Mouse (Mus musculus): ENCODE data around the gene Myd88.
A peak's percentile ranks its signal among the peaks of the same experiment; 100 is the strongest.

Myd88 gene

DNA sequence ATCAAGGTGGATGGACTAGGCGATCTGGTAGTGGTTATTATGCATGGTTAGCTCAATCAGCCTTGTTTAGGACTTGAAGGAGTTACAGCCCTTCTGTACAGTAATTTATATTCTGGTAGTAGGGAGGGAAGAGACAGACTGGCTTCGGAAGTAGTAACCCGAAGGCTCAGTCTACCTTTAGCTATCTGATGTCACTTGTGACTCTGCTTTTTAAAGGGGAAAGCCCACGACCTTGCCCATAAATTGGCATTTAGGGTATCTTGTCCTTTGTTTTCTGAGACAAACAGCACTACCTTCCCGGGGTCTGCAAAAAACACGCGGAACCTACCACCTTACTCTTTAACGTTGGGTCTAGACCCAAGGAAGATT, 1.0 kb downstream of the Myd88 start:
- DNase-seq (ENCODE audit: low read depth, low spot score) = no peak

DNA sequence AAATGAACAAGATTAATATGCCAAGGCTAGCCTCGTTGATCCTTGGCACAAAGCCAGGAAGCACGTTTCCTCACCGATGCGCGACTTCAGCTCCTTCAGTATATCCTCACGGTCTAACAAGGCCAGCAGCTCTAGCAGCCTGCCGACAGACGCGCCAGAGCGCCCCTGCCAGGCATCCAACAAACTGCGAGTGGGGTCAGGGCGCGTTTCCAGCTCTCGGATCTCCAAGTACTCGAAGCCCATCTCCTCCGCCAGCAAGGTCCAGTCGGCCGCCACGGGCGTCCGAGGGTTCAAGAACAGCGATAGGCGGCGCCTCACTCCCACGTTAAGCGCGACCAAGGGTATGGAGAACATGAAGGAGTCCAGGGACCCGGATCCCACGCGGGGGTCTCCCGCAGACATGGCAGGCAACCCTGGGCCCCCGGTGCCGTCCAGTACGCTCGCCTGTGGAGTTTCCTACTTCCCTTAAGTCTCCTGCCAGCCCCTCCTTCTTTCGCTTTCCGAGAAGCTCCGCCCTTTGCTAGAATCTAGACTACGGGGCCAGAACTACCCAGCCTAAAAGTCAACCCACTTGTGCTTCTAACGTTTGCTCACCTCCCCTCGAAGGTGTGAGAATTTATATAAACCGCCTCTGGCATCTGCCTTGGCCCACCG, 1.5 kb downstream of the Myd88 start, which contains the start of gene Acaa1a:
Gene Acaa1a, plus strand, starts transcription at position 119 of the 654 bp plus-strand sequence.
- DNase-seq (ENCODE audit: low read depth, low spot score) = peak; percentile 63

DNA sequence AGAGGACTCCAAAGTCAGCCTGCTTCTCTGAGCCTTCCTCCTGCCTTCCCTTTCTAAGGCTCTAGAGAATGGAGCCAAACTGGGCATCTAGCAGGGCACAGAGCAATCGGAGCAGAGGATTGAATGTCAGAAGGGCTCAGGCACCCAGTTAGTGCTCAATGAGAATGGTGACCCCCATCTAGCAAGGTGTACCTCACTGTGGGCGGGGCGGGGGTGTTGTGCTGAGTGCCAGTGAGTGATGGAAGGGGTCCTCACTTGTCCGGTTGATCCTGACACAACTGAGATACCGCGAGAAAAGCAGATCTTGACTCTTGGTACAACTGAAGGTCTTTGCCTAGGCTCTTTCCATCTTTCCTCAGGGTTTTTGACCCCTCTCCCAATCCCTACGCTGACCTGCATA, 2.1 kb downstream of the Myd88 start:
- DNase-seq (ENCODE audit: low read depth, low spot score) = no peak

DNA sequence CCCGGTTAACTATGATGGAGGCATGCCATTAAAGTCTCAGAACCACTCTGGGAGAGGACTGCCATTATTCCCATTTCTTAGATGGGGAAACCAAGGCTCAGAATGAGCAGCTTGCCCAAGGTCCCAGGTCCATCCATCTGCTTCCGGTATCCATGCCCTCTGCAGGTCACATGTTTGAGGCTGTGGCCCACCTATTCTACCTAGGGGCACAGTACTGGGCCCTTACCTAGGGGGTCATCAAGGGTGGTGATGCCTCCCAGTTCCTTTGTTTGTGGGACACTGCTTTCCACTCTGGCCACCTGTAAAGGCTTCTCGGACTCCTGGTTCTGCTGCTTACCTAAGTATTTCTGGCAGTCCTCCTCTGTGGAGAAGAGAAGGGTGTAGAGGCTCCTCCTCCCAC, 2.9 kb downstream of the Myd88 start:
- no peak for DNase-seq (ENCODE audit: low read depth, low spot score)

GRCm38 (mm10) chr9:119337842-119338241, 3.4 kb downstream of the Myd88 start:
- DNase-seq (ENCODE audit: low read depth, low spot score) = no peak

DNA sequence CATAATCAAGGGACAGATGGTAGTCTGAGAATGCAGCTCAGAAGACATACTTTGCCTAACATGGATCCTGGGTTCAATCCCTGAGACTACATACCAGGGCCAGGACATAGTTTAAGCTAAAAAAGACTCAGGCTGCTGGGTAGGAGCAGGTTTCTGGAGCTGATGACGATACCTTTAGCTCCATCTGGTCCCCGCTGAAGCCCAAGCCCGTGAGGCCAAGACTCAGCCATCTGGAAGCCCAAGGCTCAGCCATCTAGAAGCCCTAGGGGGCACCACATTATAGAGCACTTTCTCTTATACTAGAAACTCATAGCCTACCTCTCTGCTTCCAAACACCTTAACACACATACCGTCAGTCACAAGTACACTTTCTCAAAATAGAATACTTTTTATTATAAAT, 5.6 kb downstream of the Myd88 start:
- peak; percentile 79 for DNase-seq (ENCODE audit: low read depth, low spot score)

GRCm38 (mm10) chr9:119334834-119335233, 6.4 kb downstream of the Myd88 start:
- DNase-seq (ENCODE audit: low read depth, low spot score) = peak; percentile 67

- DNase-seq (ENCODE audit: low read depth, low spot score) = peak; percentile 71
Measured at GRCm38 (mm10) chr9:119334324-119334723, 6.9 kb downstream of the Myd88 start.

DNA sequence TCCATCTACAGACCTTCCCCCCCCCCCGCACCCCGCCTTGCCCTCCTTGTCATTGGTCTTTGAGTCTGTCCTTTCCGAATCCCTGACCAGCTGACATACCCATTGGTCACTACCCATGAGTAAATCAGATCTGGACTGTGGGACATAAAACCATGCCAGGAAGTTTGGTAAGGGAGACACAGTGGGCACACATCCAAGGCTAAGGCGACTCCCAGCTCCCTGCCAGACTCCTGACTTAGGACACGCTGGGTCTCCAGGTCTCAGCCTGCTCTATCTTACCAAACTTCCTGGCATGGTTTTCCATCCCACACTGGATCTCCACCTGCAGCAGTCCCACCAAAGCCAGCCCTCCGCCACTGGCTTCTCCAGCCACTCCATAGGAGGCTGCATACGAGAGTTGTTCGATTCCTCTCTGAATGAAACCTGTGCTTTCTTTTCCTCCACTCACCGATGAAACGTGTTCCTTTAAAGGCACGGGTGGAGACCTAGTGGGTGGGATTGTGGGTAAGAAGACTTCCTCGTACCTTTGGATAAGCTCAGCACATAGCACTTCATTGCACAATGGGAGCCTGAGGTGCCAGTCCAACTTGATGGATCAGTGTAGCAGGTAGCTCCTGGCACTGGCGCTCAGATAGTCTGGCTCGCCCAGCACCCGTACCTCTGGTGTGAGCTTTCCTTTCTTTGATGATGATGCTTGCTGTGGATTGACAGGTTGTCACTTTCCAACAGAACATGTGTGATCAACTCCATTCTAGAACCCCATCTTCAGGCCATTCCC, 10.8 kb downstream of the Myd88 start:
- DNase-seq (ENCODE audit: low read depth, low spot score) = no peak

DNA sequence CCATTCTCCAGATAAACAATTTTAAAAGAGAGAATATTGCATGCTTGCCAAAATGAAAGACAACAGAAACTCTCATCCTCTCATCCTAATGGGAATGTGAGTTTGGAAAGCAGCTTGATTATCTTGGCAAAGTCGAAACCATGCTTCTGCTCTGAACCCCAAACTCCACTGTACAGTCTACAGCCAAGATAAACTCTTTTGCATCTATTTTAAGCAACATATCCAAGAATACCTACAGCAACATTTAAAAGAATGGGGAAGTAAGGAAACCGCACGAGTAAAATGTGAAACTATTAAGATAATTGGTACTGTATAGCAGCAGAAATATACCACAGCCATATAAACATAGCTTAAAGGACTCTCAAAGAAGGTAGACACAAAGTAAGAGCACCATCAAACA, 12.7 kb downstream of the Myd88 start:
- DNase-seq (ENCODE audit: low read depth, low spot score) = no peak

DNA sequence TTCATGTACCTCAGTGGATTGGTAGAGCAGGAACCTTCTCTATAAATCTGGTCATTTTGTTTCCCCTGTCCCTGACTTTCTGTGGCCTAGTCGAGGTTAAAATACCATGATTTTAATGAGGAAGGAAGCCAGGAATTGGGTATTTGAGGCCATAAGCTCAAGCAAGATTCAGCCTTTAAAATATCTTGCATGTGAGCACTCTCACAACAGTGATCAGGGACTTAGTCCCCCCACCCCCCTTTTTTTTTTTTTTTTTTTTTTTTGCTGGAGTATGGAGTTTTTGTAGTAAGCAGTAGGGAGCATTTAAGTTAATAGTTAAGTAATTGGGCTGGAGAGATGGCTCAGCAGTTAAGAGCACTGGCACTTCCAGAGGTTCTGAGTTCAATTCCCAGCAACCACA, 17.1 kb downstream of the Myd88 start:
- DNase-seq (ENCODE audit: low read depth, low spot score) = no peak

GRCm38 (mm10) chr9:119323260-119323645, 18.0 kb downstream of the Myd88 start:
- peak; percentile 38 for DNase-seq (ENCODE audit: low read depth, low spot score)

DNA sequence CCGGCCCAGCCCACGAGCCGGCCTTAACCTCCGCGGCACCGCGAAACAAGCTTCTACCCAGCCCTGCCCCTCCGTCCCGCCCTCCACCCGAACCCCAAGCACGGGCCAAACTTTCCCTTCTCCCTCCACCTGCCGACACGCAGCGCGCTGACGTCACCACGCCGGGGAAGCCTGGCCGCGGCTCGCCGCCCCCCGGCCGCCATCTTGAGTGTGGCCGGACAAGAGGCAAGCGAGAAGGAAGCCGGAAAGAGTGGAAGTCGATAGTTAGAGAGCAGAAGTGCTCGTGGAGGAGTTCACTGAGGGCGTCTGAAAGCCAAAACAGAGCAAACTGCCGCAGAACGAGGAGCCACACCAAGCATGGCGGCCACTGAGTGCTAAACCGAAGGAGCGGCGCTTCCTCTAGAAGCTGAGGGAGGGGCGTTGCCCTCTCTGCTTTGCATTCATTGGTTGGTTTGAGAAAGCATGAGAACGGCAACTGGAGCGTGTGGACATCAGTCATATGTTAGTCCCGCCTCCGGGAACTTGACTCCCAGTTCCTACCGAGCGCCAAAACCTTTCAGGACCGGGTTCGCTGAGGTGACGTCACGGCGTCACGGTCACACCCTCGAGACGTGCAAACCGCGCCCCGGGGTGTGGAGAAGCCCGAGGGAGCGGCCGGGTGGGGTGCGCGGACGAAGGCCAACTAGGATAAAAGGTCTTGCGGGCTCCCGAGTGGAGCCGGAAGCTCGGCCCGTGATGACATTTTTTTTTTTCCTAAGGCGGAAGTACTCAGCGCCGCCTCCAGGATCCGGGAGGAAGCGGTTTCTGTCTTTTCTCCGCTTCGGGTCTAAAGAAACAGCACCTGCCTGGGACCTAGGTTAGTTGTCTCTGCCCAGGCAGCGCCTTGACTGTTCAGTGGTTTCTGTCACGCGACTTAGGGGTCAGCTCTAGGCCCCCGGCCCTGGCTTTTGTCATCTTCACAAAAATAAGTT, 18.6 kb downstream of the Myd88 start, which contains the start of gene Oxsr1:
Gene Oxsr1, minus strand, starts transcription at position 139 of the 971 bp plus-strand sequence.
- DNase-seq (ENCODE audit: low read depth, low spot score) = peak; percentile 100

DNA sequence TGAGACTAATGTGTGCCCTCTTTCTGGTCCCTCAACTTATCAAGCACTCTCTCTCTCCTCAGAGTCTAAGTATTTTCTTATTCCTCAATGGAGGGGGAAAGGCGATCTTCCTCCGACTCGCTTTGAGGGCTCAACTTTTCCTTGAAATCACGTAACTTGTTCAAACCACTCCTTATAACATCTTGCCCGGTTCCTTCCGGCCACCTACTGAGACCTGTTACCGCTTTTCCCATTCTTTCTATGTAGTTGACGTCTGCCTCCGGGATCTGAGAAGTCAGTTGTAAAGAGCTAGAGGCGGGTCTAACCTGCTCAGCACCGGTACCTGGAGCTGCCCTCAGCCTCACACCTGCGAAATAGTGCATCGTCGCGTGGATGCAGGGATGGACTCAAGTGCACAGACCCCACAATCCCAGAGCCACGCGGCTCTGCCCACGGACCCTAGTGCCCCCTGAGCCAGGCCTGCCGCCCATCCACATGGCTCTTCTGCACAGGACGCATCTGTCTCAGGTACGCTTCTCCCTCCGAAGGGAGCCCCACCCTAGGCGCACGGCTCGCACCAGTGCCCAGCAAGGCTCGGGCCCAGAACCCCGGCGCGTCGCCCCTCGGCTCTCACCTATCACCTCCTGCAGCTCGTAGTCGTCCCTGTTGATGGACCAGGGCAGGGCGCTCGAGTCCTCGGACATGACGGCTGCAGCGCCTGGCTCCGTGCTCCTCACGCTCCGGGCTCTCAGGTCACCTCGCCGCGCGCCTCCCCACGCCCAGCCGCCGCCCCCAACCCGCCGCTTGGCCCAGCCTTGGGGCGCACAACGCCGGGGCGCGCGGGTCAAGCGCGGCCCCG, 19.6 kb downstream of the Myd88 start:
- DNase-seq (ENCODE audit: low read depth, low spot score) = peak; percentile 15

DNA sequence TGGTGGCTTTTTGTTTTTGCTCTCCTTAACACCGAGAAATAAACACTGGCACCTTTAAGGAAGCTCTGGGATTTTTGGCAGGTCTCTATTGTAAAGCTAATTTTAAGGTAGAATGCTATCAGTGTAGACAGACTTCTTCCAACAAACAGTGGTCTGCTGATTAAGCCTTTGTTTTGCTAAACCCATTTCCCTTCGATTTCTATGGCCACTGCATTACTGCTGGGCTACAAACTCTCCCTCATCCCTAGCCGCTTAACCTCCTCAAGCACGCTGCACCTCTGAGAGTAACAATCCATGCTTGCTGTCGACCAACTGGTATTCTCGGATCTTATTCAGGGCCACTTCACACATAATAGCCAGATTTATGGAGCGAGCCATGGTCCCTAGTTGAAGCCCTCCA, 20.3 kb downstream of the Myd88 start:
- DNase-seq (ENCODE audit: low read depth, low spot score) = no peak

DNA sequence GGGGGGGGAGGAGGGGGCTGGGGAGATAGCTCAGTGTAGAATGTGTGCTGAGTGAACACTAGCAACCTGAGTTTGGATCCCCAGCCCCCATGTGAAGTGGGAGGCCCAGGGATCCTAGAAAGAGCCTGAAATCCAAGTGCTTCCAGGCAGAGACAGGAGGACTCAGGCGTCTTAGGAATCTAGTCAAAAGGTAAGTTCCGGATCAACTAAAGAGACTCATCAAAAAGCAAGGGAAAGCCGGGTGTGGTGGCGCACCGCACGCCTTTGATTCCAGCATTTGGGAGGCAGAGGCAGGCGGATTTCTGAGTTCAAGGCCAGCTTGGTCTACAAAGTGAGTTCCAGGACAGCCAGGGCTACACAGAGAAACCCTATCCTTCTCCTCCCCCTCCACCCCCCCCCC, 20.8 kb downstream of the Myd88 start:
- DNase-seq (ENCODE audit: low read depth, low spot score) = no peak

DNA sequence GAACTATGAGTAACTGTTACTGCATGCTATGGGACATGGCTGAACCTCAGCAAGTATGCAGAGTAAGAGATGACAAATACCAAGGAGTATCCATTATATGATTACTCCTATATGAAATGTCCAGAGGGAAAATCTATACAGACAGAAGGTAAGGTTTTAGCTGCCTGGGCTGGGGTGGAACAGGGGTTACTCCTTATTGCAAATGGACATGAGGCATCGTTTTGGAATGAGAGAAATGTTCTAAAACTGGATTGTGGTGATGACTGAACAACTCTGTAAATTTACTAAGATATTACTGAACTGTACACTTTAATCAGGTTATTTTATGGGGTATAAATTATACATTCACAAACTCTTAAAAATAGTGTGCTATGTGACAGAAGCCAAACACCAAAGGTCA, 22.3 kb downstream of the Myd88 start:
- DNase-seq (ENCODE audit: low read depth, low spot score) = no peak

DNA sequence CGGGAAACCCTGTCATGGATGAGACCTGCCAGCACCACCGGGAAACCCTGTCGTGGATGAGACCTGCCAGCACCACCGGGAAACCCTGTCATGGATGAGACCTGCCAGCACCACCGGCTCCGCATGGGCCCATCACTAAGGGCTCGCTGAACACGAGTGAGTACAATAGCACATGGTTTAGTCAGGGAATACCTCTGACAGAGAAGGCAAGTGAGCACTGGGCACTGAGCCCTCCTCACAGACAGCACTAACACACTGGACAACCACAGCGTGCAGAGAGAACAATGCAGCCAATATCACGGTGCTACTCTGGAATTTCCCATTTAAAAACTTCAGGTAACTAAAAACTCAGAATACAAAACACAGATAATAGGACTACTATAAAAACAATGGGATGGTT, 28.1 kb downstream of the Myd88 start:
- peak; percentile 19 for DNase-seq (ENCODE audit: low read depth, low spot score)

GRCm38 (mm10) chr9:119309067-119309466, 32.1 kb downstream of the Myd88 start:
- DNase-seq (ENCODE audit: low read depth, low spot score) = no peak

DNA sequence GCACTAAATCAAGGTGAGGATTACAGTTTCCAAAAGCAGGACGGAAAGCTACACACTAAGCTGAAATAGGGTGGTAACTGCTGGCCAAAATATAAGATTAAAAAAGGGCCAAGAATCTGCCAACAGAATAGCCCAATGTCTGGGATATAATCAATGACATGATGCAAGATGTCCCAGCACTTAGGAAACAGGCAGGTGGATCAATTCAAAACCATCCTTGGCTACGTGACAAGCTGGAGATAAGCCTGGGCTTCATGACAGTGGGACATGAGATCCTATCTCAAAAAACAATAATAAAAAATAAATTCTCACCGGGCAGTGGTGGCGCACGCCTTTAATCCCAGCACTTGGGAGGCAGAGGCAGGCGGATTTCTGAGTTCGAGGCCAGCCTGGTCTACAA, 35.3 kb downstream of the Myd88 start:
- DNase-seq (ENCODE audit: low read depth, low spot score) = no peak

DNA sequence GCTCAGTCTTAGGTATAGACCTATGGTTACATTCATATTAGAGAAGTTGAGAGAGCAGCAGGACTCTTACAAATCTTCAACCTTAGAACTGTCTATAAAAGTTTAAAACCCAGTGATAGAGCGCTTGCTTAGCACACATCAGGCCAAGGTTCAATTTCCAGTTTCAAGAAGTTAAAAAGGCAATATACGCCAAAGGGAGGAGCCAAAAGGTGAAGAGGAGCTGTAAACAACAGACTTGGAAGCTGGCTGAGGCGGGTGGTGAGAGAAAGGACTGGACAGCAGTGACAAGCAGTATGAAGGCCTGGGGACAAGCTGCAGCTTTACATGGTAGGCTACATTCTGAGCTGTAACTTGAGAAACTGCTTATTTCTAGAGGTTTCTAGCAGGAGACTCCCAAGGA, 42.6 kb downstream of the Myd88 start:
- DNase-seq (ENCODE audit: low read depth, low spot score) = no peak
